Mouse (Mus musculus) forelimb bud, embryonic 11.5 days (tissue): Measurements from ENCODE around the gene Dip2c.
A peak's percentile ranks its signal among the peaks of the same experiment; 100 is the strongest.

Experiments used
- DNase-seq: peaks from one replicate; pipeline ENCODE4 v3.0.0-alpha.2; 2012; ENCODE audit warnings: low read depth, low spot score

Dip2c gene

GRCm38 (mm10) chr13:9538556-9538955 is 262.2 kb downstream of the Dip2c start:
- DNase-seq: no peak

- DNase-seq: no peak
Measured at GRCm38 (mm10) chr13:9547698-9548344, 271.5 kb downstream of the Dip2c start.

- no peak for DNase-seq
Measured at GRCm38 (mm10) chr13:9562099-9562498, 285.8 kb downstream of the Dip2c start.

- DNase-seq: peak; percentile 33
Measured at GRCm38 (mm10) chr13:9562921-9563320, 286.6 kb downstream of the Dip2c start.

- no peak for DNase-seq
Measured at GRCm38 (mm10) chr13:9568852-9569251, 292.5 kb downstream of the Dip2c start.

GRCm38 (mm10) chr13:9576686-9577085 is 300.4 kb downstream of the Dip2c start:
- no peak for DNase-seq

- no peak for DNase-seq
Measured at GRCm38 (mm10) chr13:9578456-9578855, 302.1 kb downstream of the Dip2c start.

- DNase-seq: no peak
Measured at GRCm38 (mm10) chr13:9581821-9582220, 305.5 kb downstream of the Dip2c start.

GRCm38 (mm10) chr13:9583579-9583978 is 307.3 kb downstream of the Dip2c start:
- no peak for DNase-seq

- no peak for DNase-seq
Measured at GRCm38 (mm10) chr13:9599334-9600096, 323.2 kb downstream of the Dip2c start.

GRCm38 (mm10) chr13:9601350-9601749 is 325.0 kb downstream of the Dip2c start:
- no peak for DNase-seq

- DNase-seq: no peak
Measured at GRCm38 (mm10) chr13:9611229-9611628, 334.9 kb downstream of the Dip2c start.

GRCm38 (mm10) chr13:9632684-9633083 is 356.4 kb downstream of the Dip2c start:
- no peak for DNase-seq

GRCm38 (mm10) chr13:9635951-9636350 is 359.6 kb downstream of the Dip2c start:
- no peak for DNase-seq

- DNase-seq: peak; percentile 23
Measured at GRCm38 (mm10) chr13:9636505-9636904, 360.2 kb downstream of the Dip2c start.

GRCm38 (mm10) chr13:9637949-9638348 is 361.6 kb downstream of the Dip2c start:
- no peak for DNase-seq

- no peak for DNase-seq
Measured at GRCm38 (mm10) chr13:9648716-9649115, 372.4 kb downstream of the Dip2c start.

- DNase-seq: no peak
Measured at GRCm38 (mm10) chr13:9649894-9650293, 373.6 kb downstream of the Dip2c start.

- no peak for DNase-seq
Measured at GRCm38 (mm10) chr13:9650580-9650979, 374.3 kb downstream of the Dip2c start.

GRCm38 (mm10) chr13:9653018-9653417 is 376.7 kb downstream of the Dip2c start:
- DNase-seq: no peak

- DNase-seq: no peak
Measured at GRCm38 (mm10) chr13:9656613-9657012, 380.3 kb downstream of the Dip2c start.

- peak; percentile 3 for DNase-seq
Measured at GRCm38 (mm10) chr13:9660711-9661110, 384.4 kb downstream of the Dip2c start.

GRCm38 (mm10) chr13:9663593-9663992 is 387.3 kb downstream of the Dip2c start:
- DNase-seq: no peak
